Mouse (Mus musculus): ENCODE measurements around the gene Cpt1a.

Gene Cpt1a

GRCm38 (mm10) chr19:3325771-3326478, 3.8 kb downstream of the Cpt1a start:
- DNase-seq = no peak

GRCm38 (mm10) chr19:3326479-3327047, 4.4 kb downstream of the Cpt1a start:
- no peak for DNase-seq

DNA sequence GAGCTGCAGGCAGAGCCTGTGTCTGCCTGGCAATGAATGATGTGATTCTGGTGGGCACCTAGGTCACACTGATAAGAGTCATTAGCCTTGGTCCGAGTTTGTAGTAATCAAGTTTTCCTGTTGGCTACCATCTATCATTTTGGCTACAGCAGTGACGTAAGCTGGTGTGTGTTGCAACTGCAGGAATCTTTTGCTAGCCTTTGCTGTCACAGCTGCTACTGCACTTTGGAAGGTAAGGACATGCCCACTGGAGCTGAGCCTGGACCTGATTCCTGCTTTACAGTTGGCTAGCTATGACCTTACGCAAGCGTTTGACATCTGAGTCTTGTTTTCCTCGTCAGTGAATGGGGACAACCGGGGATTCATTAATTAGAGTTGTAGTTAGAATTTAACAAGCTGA, 11.1 kb downstream of the Cpt1a start:
- no peak for DNase-seq

- DNase-seq = no peak
Observed at GRCm38 (mm10) chr19:3333694-3334515, 11.8 kb downstream of the Cpt1a start.

DNA sequence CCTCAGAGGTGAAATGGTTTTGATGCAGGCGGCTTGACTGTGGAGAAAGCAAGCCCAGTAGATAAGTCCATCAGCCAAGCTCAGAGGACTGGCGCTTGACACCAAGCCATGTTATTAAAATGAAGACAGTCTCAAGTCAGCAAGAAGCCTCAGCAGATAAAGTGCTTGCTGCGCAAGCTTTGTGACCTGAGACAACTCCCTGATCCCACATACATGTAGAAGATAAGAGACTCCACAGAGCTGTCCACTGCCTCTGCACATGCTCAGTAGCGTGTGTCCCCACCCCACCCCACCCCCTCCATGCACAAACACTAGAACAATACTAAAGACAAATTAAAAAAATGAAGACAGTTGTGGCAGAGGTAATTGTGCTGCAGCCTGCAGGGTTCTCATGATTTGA, 12.4 kb downstream of the Cpt1a start:
- DNase-seq = no peak

DNA sequence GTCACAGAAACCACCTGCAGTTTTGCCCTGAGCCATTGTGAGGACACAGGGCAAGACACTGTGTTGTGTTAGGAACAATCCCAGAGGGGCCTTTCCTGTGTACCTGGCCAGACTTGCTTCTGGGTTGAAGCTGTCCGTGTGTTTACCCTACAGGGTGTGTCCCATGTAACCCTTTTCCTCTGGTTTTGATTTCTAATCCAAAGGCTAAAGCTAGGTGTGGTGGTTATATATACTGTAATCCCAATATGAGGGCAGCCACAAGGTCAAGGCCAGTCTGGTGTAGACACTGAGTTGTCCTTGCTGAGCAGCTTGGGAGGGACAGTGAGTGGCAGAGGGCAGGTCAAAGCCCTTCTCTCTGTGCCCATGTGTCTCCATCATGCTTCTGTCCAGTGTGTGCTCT, 13.8 kb downstream of the Cpt1a start:
- no peak for DNase-seq

DNA sequence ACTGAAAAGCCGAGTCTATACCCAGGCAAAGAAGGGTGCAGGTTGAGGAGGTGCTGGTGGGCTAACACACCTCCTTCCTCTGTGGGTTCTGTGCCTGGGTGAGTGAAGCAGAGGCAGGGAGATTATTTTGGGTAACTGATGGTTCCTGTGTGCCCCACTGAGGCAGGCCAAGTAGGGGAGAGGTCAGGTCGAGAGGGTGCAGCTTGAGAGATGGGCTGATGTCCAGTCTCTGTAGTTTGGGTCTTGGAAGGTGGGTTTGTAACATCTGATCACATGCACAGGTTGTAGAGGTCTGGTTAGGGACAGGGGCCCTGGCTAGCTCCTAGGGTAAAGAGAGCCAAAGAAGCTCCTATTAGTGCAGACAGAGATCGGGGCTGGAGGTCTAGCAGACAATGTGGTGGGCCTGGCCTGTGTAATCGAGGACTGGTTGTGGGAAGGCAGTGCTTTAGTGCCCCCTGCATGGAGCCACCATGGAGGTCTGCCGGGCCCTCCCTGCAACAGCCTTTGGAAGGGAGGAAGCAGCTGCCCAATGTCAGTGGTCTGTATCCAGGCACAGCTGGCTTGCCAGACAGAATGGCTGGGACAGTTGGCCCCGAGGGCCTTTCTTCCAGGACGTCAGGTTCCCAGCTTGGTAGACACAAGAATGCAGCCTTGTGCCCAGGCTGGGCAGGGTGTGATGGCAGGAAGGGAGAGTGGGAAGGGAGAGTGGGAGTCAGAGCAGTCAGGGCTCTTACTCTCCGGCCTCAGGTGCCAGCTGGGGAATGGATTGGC, 14.5 kb downstream of the Cpt1a start:
- no peak for DNase-seq

- no peak for DNase-seq
Observed at GRCm38 (mm10) chr19:3339187-3339586, 17.1 kb downstream of the Cpt1a start.

GRCm38 (mm10) chr19:3341021-3341420, 18.9 kb downstream of the Cpt1a start:
- peak; percentile 47 for DNase-seq

GRCm38 (mm10) chr19:3343929-3344328, 21.8 kb downstream of the Cpt1a start:
- no peak for DNase-seq

DNA sequence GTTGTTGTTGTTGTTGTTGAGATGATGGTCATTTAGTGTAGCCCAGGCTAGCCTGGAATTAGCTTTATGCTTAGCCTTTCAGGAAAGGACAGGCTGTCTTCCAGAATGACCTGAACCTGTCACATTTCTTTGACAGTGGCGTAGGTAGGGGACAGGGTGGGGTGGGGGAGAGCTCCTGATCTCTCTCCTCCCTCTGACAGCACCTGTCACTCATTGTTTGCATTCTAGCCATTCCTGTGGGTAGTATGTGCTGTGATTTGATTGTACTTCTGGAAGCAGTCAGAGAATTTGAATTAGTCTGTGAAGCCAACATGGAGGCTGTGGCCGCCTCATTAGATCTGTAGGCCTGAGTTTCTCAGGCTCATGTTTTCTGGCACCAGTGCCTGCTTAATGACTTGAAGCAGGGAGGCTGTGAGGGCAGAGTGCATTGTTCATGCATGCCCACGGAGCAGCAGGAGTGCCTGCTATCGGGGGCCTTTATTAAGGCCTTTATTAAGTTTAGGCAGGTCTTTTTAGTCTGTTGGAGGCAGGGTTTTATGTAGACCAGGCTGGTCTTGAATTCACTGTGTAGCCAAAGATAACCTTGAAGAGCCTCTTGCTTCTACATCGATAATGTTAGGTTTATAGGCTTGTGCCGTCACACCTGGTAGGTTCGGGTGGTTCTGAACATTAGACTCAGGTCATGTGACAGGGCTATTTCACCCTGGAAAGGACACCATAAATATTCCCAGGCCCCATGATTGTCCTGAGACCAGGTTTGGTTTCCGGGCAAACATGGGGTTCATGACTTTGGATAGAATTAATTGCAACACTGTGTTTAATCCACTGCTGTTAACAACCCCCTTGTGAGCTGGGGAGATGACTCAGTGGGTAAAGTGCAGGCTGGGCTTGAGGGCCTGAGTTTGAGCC, 22.8 kb downstream of the Cpt1a start:
- no peak for DNase-seq

DNA sequence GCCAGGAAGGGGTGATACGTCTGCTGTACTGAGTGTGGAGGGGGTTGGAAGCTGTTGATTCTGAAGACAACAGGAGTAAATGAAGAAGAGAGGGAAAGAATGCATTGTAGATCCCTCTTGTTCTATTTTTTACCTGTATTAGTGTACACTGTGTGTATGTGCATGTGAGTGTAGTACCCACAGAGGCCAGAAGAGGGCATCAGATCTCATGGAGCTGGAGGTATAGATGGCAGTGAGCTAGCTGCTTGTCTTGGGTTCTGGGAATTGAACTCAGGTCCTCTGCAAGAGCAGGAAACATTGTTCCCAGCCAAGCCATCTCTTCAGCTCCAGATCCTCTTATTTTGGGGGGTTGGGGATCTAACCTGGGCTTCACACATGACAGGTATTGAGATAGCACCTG, 25.6 kb downstream of the Cpt1a start:
- DNase-seq = peak; percentile 61

GRCm38 (mm10) chr19:3353415-3354111, 31.4 kb downstream of the Cpt1a start:
- no peak for DNase-seq

GRCm38 (mm10) chr19:3355096-3355495, 33.0 kb downstream of the Cpt1a start:
- peak; percentile 64 for DNase-seq

- DNase-seq = no peak
Observed at GRCm38 (mm10) chr19:3356516-3356915, 34.4 kb downstream of the Cpt1a start.

DNA sequence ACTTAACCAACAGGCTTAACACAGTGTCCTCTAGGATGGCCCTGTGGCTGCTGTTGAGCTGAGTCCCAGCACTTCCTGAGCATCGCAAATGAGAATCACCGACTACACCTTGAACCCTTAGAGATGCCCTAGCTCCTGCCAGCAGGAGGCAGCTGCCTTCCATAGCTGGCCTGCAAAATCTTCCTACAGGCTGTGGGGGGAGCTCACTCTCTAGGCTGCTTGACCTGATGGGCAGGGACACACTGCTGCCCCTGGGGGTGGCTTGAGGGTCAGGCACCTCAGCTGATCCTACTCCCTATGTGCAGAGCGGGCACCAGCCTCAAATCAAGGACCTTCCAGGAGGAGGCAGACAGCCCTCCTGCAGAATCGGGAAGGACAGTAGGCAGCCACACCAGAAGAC, 35.5 kb downstream of the Cpt1a start:
- DNase-seq = no peak

GRCm38 (mm10) chr19:3359841-3360588, 37.9 kb downstream of the Cpt1a start:
- no peak for DNase-seq

DNA sequence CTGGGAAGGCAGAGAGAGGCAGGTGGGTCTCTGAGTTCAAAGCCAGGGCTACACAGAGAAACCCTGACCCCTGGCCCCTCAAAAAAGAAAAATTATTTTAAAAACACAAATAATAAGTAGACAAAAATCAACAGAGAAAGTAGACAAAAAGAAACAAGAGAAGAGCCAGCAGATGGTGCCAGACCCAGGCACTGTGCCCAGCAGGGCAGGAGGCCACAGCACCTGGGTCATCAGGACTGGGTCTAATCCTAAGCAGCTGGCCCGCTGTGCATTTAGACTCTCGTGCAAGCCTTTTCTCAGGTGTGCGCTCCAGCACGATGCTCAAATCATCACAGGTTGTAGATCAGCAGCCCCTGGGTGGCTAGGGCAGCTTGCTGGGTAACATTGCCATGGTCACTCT, 41.4 kb downstream of the Cpt1a start:
- DNase-seq = no peak

DNA sequence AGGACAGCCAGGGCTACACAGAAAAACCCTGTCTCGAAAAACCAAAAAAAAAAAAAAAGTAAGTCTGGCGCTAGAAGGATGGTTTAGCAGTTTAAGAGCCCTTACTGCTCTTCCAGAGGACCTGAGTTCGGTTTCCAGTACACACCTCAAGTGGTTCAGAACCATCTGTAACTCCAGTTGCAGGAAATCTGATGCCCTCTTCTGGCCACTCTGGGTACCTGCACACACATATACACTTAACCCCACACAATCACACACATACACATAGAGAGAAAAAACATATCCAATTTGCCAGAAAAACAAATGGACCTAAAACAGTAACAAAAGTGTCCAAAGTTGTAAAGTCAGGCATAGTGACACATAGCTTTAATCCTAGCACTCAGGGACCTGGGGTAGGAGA, 43.0 kb downstream of the Cpt1a start:
- no peak for DNase-seq

GRCm38 (mm10) chr19:3368276-3368675, 46.1 kb downstream of the Cpt1a start:
- DNase-seq = peak; percentile 29

DNA sequence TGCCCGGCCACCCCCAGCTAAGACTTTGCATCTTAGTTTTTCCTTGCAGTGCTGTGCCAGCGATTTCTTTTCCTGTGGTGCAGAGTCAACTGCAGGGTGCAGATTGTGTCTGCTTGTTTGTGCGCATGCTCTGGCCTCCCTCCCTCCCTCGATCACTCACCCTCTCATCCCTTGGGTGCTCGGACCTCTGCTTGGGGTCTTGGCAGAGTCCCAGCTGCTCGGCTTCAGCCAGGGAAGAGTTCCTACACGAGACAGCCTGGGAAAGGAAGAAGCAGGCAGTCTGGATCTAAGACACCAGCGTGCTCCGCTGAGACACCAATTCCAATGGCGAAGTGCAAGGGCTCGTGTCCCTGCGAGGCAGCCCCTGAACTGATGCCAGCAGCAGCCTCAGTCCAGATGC, 51.2 kb downstream of the Cpt1a start:
- DNase-seq = no peak

Measured in thymus, postnatal 4 days (tissue).